Mouse (Mus musculus): ENCODE data around the gene Galntl6. TPM values are rescaled to one million over a fixed set of nuclear protein-coding genes. Genes with fewer than 3 reads are reported as not detected.

Galntl6 gene
- polyA plus RNA-seq, 1 experiment from 2014 or later = not detected

DNA sequence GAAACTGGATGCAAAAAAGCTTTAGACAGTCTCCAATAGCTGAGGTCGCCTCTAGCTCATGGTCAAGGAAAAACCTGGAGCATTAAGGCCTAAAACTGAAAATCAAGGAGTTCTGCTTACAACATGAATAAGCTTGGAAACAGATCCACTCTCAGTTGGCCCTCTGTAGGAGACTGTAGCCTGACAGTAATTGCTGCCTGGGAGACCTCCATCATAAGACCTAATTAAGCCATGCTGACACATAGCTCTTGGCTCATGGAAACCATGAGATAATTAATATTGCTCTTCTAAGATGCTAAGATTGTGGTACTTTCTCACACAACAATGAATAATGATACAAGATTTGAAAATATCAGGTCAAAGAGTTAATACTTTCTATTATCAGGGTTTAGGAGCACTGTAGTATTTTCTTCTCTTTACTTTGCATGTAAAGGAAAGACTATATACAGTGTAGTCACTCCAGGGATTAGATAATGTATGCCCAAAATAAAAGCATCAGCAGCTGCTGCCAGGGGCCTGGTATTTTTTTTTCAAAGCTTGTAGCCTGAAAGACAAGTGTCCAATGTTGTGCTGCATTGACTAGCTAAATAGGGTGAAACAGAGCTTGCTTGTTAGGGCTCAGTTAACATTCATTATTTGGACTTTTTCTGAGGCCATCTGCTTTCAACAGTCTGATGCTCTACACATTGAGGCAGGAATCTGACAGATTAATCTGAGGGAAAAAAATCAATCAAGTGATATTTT, 922.8 kb downstream of the Galntl6 start:
- H3K4me1 ChIP-seq (ENCODE audit: control insufficient read depth, low read depth, low read length) = no peaks in the 10 kb centered on the region
- WGBS (ENCODE audit: insufficient replicate concordance) = 44% methylated on average over 1 of the region's 1 CpGs
- ATAC-seq (ENCODE audit: low read depth) = no peak
- H3K9me3 ChIP-seq (replicated peaks; ENCODE audit: control insufficient read depth, low read length) = no peaks in the 10 kb centered on the region
- H3K9ac ChIP-seq (ENCODE audit: low read depth, low read length) = no peak overlapping the region
- no peak overlapping the region for H3K4me3 ChIP-seq (ENCODE audit: low read depth, low read length)
- no peaks in the 10 kb centered on the region for H3K27me3 ChIP-seq (ENCODE audit: control insufficient read depth, insufficient read depth, low read depth, low read length)
- no peak overlapping the region for H3K4me2 ChIP-seq (ENCODE audit: low read depth, low read length)
- no peaks in the 10 kb centered on the region for H3K36me3 ChIP-seq (ENCODE audit: control insufficient read depth, insufficient read depth)
- H3K27ac ChIP-seq (ENCODE audit: low read length) = no peak overlapping the region

DNA sequence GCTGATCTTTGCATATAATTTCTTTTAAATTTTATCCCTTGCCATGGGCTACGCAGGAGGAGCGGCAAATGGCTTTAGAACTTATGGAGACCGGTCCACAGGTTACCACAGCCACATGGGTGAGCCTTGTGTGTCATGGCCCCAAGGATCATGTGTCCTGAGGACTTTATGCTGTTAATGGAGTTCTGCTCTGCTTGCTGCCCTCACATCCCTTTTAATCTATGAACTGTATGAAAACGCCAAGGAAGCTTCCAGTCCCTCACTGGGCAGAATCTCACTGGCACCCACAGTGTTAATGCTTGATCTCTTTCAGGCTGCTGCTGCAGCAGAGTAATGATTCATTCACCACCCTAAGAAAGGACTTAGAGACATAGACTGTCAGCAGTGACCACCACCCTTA, 935.1 kb downstream of the Galntl6 start:
- Histone ChIP-seq H3K27ac (ENCODE audit: low read length) (no peak overlapping the region), H3K4me2 (ENCODE audit: low read depth, low read length) (no peak overlapping the region), H3K36me3 (ENCODE audit: control insufficient read depth, insufficient read depth) (no peaks in the 10 kb centered on the region), H3K4me1 (ENCODE audit: control insufficient read depth, low read depth, low read length) (no peaks in the 10 kb centered on the region), H3K4me3 (ENCODE audit: low read depth, low read length) (no peak overlapping the region), H3K27me3 (ENCODE audit: control insufficient read depth, insufficient read depth, low read depth, low read length) (no peaks in the 10 kb centered on the region), H3K9ac (ENCODE audit: low read depth, low read length) (no peak overlapping the region), H3K9me3 (replicated peaks; ENCODE audit: control insufficient read depth, low read length) (no peaks in the 10 kb centered on the region)
- no peak for ATAC-seq (ENCODE audit: low read depth)
- 70% methylated on average over 4 of the region's 4 CpGs for WGBS (ENCODE audit: insufficient replicate concordance)

DNA sequence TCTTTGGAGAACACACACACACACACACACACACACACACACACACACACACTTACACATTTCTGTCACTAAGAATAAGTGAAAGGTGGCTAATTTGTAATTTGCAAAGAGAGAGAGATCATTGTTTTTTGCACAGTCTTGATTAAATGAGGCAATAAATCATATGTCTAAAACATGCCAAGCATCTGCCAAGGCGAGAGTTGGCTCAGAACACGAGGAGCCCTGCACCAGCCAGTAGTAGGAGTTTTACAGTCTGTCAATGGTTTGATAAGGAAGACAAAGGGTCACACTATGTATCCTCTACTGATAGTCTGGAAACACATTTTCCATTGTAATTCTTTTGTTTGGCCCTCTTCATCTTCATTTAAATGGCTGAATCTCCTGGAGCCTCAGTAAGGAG, 938.3 kb downstream of the Galntl6 start:
- no peak overlapping the region for H3K4me3 ChIP-seq (ENCODE audit: low read depth, low read length)
- no peaks in the 10 kb centered on the region for H3K4me1 ChIP-seq (ENCODE audit: control insufficient read depth, low read depth, low read length)
- H3K27me3 ChIP-seq (ENCODE audit: control insufficient read depth, insufficient read depth, low read depth, low read length) = no peaks in the 10 kb centered on the region
- no peak overlapping the region for H3K9ac ChIP-seq (ENCODE audit: low read depth, low read length)
- no peak overlapping the region for H3K27ac ChIP-seq (ENCODE audit: low read length)
- ATAC-seq (ENCODE audit: low read depth) = no peak
- WGBS (ENCODE audit: insufficient replicate concordance) = 31% methylated on average over 2 of the region's 2 CpGs
- no peaks in the 10 kb centered on the region for H3K9me3 ChIP-seq (replicated peaks; ENCODE audit: control insufficient read depth, low read length)
- no peaks in the 10 kb centered on the region for H3K36me3 ChIP-seq (ENCODE audit: control insufficient read depth, insufficient read depth)
- no peak overlapping the region for H3K4me2 ChIP-seq (ENCODE audit: low read depth, low read length)

DNA sequence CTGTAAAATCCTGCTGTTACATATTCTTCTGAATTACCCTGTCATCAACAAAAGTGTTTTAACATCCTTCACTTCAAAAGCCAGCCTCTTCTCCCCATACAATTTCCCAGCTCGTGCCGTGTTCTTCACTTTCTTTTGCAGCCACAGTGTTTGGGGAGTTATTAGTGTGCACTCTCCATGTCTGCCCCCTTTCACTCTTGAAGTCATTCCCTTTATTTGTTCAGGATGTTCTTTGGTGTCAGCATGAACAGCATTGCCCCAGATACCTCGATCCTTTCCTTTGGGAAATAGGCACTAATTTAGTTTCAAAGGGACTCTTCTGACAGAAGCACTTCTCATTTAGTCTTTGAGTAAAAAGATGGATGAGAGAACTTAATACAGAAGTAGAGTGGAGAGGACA, 939.6 kb downstream of the Galntl6 start:
- H3K9ac ChIP-seq (ENCODE audit: low read depth, low read length) = no peak overlapping the region
- H3K4me3 ChIP-seq (ENCODE audit: low read depth, low read length) = no peak overlapping the region
- no peak overlapping the region for H3K27ac ChIP-seq (ENCODE audit: low read length)
- no peak for ATAC-seq (ENCODE audit: low read depth)
- no peak overlapping the region for H3K4me2 ChIP-seq (ENCODE audit: low read depth, low read length)
- 45% methylated on average over 3 of the region's 3 CpGs for WGBS (ENCODE audit: insufficient replicate concordance)
- H3K27me3 ChIP-seq (ENCODE audit: control insufficient read depth, insufficient read depth, low read depth, low read length) = no peaks in the 10 kb centered on the region
- H3K9me3 ChIP-seq (replicated peaks; ENCODE audit: control insufficient read depth, low read length) = no peaks in the 10 kb centered on the region
- no peaks in the 10 kb centered on the region for H3K4me1 ChIP-seq (ENCODE audit: control insufficient read depth, low read depth, low read length)
- no peaks in the 10 kb centered on the region for H3K36me3 ChIP-seq (ENCODE audit: control insufficient read depth, insufficient read depth)

DNA sequence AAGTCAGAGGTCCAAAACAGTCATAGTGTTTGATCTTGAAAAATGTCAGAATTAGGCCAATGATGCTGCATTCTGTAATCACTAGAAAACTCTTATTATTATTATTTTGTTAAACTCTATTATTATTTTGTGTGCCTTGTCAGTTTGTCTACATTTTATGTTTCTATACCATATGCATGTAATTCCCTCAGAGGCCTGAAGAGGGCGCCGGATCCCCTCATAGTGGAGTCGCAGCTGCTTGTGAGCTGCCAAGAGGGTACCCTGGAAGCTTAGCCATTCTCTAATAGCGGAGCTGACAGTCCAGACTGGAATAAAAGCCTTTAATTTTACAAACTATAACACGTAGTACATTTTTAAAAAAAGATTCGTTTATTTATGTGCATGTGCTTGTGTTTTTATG, 945.8 kb downstream of the Galntl6 start:
- H3K27ac ChIP-seq (ENCODE audit: low read length) = no peak overlapping the region
- no peaks in the 10 kb centered on the region for H3K36me3 ChIP-seq (ENCODE audit: control insufficient read depth, insufficient read depth)
- no peaks in the 10 kb centered on the region for H3K9me3 ChIP-seq (replicated peaks; ENCODE audit: control insufficient read depth, low read length)
- H3K4me2 ChIP-seq (ENCODE audit: low read depth, low read length) = no peak overlapping the region
- ATAC-seq (ENCODE audit: low read depth) = no peak
- no peak overlapping the region for H3K4me3 ChIP-seq (ENCODE audit: low read depth, low read length)
- H3K4me1 ChIP-seq (ENCODE audit: control insufficient read depth, low read depth, low read length) = no peaks in the 10 kb centered on the region
- WGBS (ENCODE audit: insufficient replicate concordance) = 15% methylated on average over 6 of the region's 6 CpGs
- H3K27me3 ChIP-seq (ENCODE audit: control insufficient read depth, insufficient read depth, low read depth, low read length) = no peaks in the 10 kb centered on the region
- H3K9ac ChIP-seq (ENCODE audit: low read depth, low read length) = no peak overlapping the region

DNA sequence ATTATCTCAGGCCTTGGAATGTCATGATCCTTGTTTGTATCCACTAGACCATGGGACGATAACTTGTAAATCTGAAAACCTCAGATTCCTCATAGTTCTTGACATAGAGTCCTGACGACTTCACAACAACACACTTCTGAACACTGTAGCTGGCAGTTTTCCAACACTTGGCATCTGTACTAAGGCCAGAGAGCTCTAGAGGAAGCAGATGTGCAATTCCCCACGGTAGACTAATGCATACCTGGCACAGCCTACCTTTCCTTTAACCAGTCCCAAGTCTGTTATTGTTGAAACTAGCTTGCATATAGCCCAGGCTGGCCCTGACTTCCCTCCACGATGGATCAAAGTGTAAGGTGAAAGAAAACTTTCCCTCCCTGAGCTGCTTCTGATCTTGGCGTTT, 946.9 kb downstream of the Galntl6 start:
- H3K9ac ChIP-seq (ENCODE audit: low read depth, low read length) = no peak overlapping the region
- H3K4me3 ChIP-seq (ENCODE audit: low read depth, low read length) = no peak overlapping the region
- H3K4me2 ChIP-seq (ENCODE audit: low read depth, low read length) = no peak overlapping the region
- no peaks in the 10 kb centered on the region for H3K9me3 ChIP-seq (replicated peaks; ENCODE audit: control insufficient read depth, low read length)
- no peaks in the 10 kb centered on the region for H3K27me3 ChIP-seq (ENCODE audit: control insufficient read depth, insufficient read depth, low read depth, low read length)
- ATAC-seq (ENCODE audit: low read depth) = no peak
- H3K36me3 ChIP-seq (ENCODE audit: control insufficient read depth, insufficient read depth) = no peaks in the 10 kb centered on the region
- no peak overlapping the region for H3K27ac ChIP-seq (ENCODE audit: low read length)
- H3K4me1 ChIP-seq (ENCODE audit: control insufficient read depth, low read depth, low read length) = no peaks in the 10 kb centered on the region
- WGBS (ENCODE audit: insufficient replicate concordance) = 49% methylated on average over 5 of the region's 5 CpGs

DNA sequence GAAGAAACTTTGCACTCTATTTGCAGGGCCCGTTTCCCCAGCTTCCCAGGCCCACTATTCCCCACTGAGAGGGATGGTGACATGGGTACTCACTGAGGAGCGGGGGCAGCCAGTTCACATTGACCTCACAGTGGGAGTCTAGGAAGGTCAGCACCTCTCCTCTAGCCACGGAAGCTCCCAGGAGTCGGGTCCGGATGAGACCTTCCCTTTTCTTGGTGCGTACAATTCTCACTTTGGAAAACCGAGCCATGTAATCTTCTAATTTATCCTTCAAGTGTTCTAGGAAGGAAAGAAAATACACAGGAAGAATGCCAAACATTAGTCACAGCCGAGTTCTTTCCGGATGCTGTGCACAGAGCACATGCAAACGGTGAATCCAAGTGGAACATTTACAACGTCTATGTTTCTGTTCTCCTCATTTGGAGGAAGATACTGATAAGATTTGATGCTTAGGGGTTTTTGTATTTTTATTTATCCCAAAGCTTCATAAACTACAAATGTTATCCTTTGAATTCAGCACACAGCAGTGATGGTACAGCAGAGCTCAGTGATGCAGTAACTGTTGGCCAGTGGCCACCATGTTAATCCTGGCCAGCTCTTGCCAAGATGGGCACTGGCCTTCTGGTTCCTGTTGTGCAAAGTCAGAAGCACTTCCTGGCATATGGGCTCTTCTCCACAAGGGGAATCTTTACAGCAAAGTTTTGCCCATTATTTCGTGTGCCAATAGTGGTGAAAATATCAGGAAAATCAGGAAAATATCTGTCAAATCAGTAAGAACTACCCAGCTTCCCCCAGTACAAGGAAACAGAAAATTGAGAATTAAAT, 949.9 kb downstream of the Galntl6 start:
- no peaks in the 10 kb centered on the region for H3K9me3 ChIP-seq (replicated peaks; ENCODE audit: control insufficient read depth, low read length)
- H3K4me2 ChIP-seq (ENCODE audit: low read depth, low read length) = no peak overlapping the region
- no peaks in the 10 kb centered on the region for H3K4me1 ChIP-seq (ENCODE audit: control insufficient read depth, low read depth, low read length)
- no peak overlapping the region for H3K9ac ChIP-seq (ENCODE audit: low read depth, low read length)
- H3K27ac ChIP-seq (ENCODE audit: low read length) = no peak overlapping the region
- no peak for ATAC-seq (ENCODE audit: low read depth)
- H3K27me3 ChIP-seq (ENCODE audit: control insufficient read depth, insufficient read depth, low read depth, low read length) = no peaks in the 10 kb centered on the region
- no peak overlapping the region for H3K4me3 ChIP-seq (ENCODE audit: low read depth, low read length)
- H3K36me3 ChIP-seq (ENCODE audit: control insufficient read depth, insufficient read depth) = no peaks in the 10 kb centered on the region
- 55% methylated on average over 12 of the region's 12 CpGs for WGBS (ENCODE audit: insufficient replicate concordance)

DNA sequence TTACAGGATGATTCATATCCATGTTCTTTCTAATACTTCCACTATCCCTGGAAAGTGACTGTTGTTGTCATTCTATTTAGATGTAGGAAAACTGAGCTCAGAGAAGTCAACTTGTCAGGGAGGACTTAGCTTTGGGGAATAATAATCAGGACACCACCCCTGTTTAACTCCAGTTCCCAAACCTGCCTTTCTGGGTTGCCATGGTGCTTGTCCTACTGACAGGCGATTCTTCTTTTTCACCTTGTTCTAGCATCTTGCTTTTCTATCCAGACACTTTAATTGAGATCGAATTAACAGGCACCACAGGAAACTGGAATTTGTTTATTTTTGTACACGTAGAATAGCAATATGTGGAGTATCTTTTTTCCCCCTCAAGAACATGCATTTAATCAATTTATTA, 953.3 kb downstream of the Galntl6 start:
- Histone ChIP-seq H3K4me1 (ENCODE audit: control insufficient read depth, low read depth, low read length) (no peaks in the 10 kb centered on the region), H3K27me3 (ENCODE audit: control insufficient read depth, insufficient read depth, low read depth, low read length) (no peaks in the 10 kb centered on the region), H3K9me3 (replicated peaks; ENCODE audit: control insufficient read depth, low read length) (no peaks in the 10 kb centered on the region), H3K27ac (ENCODE audit: low read length) (no peak overlapping the region), H3K36me3 (ENCODE audit: control insufficient read depth, insufficient read depth) (no peaks in the 10 kb centered on the region), H3K4me3 (ENCODE audit: low read depth, low read length) (no peak overlapping the region), H3K9ac (ENCODE audit: low read depth, low read length) (no peak overlapping the region), H3K4me2 (ENCODE audit: low read depth, low read length) (no peak overlapping the region)
- WGBS (ENCODE audit: insufficient replicate concordance) = 53% methylated on average over 3 of the region's 3 CpGs
- ATAC-seq (ENCODE audit: low read depth) = no peak

All from liver, embryonic 16.5 days (tissue).